Mouse (Mus musculus): Measurements from ENCODE around the gene Wbp1. TPM values are rescaled to one million over a fixed set of nuclear protein-coding genes. Genes with fewer than 3 reads are reported as not detected.
A peak's percentile ranks its signal among the peaks of the same experiment; 100 is the strongest.

Wbp1 gene
- polyA plus RNA-seq, 1 experiment from 2014 or later, result 161 TPM

DNA sequence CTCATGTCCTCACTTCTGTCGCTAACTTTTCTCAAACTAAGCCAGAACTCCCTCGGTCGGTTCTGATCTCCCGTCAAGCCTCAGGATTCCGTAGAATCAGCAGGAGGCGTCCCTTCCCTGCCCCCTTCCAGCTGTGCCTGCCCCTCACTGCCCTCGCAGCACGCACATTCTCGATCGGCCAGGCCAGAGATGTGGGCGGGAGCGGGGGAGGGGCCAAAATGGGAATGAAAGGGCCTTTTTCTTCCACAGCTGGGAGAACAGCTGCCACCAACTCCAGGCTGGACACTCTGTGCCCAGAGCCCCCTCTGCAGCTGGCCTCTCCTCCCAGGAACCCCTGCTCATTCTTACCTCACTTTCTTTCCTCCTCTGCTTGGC is 16.2 kb upstream of the Wbp1 start:
- H3K9me3 ChIP-seq, result no peaks in the 10 kb centered on the region
- H3K4me2 ChIP-seq, result peak overlapping the region; percentile 52
- WGBS, result 1% methylated on average over 12 of the region's 12 CpGs
- H3K9ac ChIP-seq, result peak overlapping the region; percentile 31
- peaks cover 19% of the 10 kb centered on the region for H3K27me3 ChIP-seq
- H3K27ac ChIP-seq (replicated peaks), result peak overlapping the region; percentile 89
- peak overlapping the region; percentile 34 for H3K4me3 ChIP-seq
- peaks cover 42% of the 10 kb centered on the region for H3K4me1 ChIP-seq (replicated peaks)
- peak; percentile 6; the same call in 1 of the 2 replicates for ATAC-seq (ENCODE audit: low FRiP score, low read depth)
- H3K36me3 ChIP-seq, result no peaks in the 10 kb centered on the region

DNA sequence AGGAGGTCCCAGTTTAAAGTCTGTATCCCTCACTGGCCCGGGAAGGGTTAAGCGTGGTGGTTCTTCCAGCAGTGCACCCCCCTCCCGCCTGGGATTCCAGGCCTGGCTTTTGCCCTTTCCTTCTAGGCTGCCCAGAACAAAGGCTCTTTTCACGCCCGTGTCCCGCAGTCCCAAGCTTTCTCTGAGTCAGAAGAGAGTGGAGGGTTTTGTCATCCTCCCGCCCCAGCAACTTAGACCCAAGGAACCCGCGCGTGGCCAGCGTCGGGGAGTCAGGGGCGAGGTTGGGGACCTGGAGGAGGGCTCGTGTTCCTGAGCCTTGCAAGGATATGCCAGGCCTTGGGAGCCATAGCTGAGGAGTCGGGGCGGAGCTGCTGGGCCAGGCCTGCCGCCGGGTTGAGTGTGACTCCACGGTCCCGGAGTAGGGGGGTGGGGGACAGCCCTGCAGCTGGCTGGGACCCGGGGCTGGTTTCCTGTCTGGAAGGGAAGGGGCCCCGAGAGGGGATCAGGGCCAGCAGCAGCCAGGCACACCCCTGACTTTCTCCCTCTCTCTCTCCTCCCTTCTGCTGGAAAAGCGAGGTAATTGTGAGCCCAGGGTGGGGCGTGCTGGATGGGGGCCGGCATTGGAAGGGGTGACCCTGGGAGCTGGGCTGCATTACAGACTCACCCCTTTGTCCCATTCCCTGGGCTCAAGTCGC is 15.7 kb upstream of the Wbp1 start:
- no peaks in the 10 kb centered on the region for H3K9me3 ChIP-seq
- peak overlapping the region; percentile 52 for H3K4me2 ChIP-seq
- WGBS, result 2% methylated on average over 20 of the region's 26 CpGs
- ATAC-seq (ENCODE audit: low FRiP score, low read depth), result peak; percentile 72; the same call in 1 of the 2 replicates
- no peaks in the 10 kb centered on the region for H3K36me3 ChIP-seq
- H3K4me1 ChIP-seq (replicated peaks), result peaks cover 37% of the 10 kb centered on the region
- peak overlapping the region; percentile 89 for H3K27ac ChIP-seq (replicated peaks)
- peak overlapping the region; percentile 34 for H3K4me3 ChIP-seq
- H3K27me3 ChIP-seq, result peaks cover 19% of the 10 kb centered on the region
- peak overlapping the region; percentile 31 for H3K9ac ChIP-seq

DNA sequence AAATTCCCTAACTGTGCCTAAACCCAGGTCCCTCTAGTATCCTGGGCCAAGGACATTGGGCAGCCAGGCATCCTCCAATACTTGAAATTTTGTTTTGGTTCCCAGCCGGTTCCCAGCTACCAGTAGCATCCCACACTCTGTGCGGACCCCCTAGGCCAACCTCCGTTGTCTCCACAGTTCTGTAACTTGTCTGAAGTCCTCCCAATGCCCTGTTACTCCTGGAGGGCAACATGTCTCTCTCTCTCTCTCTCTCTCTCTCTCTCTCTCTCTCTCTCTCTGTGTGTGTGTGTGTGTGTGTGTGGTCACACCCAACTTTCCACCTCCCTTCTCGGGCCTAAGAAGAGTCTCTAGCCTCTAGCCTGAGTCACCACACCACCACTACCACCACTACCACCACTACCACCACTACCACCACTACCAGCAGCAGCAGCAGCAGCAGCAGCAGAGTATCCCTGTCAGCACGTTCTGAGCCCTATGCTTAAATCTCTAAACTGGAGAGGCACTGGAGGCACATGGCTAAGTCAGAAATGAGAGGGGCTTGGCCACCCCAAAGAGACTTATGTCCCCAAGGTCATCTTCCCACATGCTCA is 15.0 kb upstream of the Wbp1 start:
- H3K4me2 ChIP-seq, result peak overlapping the region; percentile 52
- H3K36me3 ChIP-seq, result no peaks in the 10 kb centered on the region
- no peak for ATAC-seq (ENCODE audit: low FRiP score, low read depth)
- peaks cover 32% of the 10 kb centered on the region for H3K4me1 ChIP-seq (replicated peaks)
- H3K27ac ChIP-seq (replicated peaks), result peak overlapping the region; percentile 89
- 14% methylated on average over 5 of the region's 5 CpGs for WGBS
- H3K9ac ChIP-seq, result peak overlapping the region; percentile 31
- H3K27me3 ChIP-seq, result peaks cover 19% of the 10 kb centered on the region
- H3K9me3 ChIP-seq, result no peaks in the 10 kb centered on the region
- peak overlapping the region; percentile 34 for H3K4me3 ChIP-seq

DNA sequence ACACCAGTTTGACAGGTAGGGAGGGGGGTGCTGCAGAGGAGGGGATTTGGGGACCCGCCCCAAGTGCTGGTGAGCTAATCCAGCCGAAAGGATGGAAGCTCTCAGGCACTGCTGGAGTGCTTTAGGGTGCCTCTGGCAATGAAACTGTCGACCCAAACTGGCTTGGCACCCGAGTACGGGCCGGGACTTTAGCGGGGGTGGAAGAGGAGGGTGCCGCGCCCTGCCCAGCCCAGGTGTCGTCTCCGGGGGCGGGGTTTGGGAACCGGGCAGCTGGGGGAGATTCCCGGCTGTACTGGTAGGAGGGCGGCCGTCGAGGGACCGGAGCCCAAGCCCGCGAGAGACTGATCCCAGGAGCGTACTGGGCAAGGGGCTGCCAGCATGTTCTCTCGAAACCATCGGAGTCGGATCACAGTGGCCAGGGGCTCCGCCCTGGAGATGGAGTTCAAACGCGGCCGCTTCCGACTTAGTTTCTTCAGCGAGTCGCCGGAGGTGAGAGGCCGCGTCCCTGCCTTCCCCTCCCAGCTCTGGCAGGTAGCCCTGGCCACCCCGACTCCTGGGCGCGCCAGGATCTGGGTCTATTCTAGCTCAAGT is 14.3 kb upstream of the Wbp1 start:
- peaks cover 32% of the 10 kb centered on the region for H3K4me1 ChIP-seq (replicated peaks)
- peaks cover 19% of the 10 kb centered on the region for H3K27me3 ChIP-seq
- WGBS, result 6% methylated on average over 37 of the region's 37 CpGs
- no peak for ATAC-seq (ENCODE audit: low FRiP score, low read depth)
- H3K9me3 ChIP-seq, result no peaks in the 10 kb centered on the region
- no peak overlapping the region for H3K27ac ChIP-seq (replicated peaks)
- H3K4me2 ChIP-seq, result peak overlapping the region; percentile 52
- H3K36me3 ChIP-seq, result no peaks in the 10 kb centered on the region
- peak overlapping the region; percentile 19 for H3K4me3 ChIP-seq
- H3K9ac ChIP-seq, result no peak overlapping the region; the same call in 1 of the 2 replicates

DNA sequence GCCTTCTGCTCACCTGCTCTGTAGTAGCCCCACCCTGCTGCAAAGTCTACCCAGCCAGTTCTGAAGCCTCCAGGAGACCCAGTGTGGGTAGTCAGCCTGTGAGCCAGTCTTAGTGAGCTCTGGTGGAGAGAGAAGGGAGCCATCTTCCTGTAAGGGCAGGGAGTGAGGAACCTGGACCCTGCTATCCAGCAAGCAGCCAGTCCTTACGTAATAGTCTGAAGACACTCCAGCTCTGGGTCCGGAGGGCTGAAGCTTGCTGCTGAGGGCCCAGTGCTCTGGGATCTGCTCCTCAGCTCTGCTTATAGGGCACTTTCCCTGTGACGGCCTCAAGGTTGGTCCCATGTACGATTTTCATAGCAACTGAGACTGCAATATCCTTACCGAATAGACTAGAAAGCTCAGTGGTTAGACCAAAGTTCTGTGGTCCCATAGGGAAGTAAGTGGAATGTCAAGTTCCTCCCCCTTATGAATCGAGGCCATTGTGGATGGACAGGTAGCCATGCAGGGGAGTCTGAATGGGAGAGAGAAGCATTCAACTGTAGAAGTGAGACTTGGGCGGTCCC is 13.7 kb upstream of the Wbp1 start, which contains the start of gene Rtkn:
Gene Rtkn, plus strand, starts transcription at position 513 of the 563 bp plus-strand sequence.
- Histone ChIP-seq H3K4me3 (peak within 1 kb of the TSS; percentile 19), H3K4me1 (replicated peaks) (peaks cover 32% of the 10 kb centered on the region), H3K4me2 (peak within 1 kb of the TSS; percentile 52), H3K9ac (peak within 1 kb of the TSS; percentile 31; the same call in 1 of the 2 replicates), H3K36me3 (no peaks in the 10 kb centered on the region), H3K27me3 (peaks cover 19% of the 10 kb centered on the region), H3K9me3 (no peaks in the 10 kb centered on the region), H3K27ac (replicated peaks) (peak within 1 kb of the TSS; percentile 89; the same call in 1 of the 2 replicates)
- no peak for ATAC-seq (ENCODE audit: low FRiP score, low read depth)
- WGBS, result 64% methylated on average over 7 of the region's 7 CpGs

DNA sequence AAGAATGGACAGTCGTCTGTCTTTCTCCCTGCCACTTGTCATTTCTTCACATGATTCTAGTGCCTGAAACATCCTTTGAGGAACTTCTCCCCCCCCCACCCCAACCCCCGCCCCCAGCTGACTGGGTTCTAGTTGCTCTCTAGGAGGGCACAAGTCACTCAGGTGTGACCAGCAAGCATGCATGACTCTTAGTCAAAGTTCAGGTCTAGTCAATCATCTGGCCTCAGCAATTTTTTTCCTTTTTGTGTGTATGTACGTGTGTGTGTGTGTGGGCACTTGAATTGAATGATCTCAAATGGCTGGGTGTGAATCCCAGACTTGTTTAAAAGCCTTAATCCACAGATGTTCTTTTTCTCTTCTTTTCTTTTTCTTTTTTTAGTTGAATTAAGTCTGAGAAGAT is 12.9 kb upstream of the Wbp1 start:
- no peak overlapping the region for H3K9ac ChIP-seq
- no peak overlapping the region for H3K4me2 ChIP-seq
- no peak overlapping the region for H3K27ac ChIP-seq (replicated peaks)
- no peak overlapping the region for H3K4me3 ChIP-seq
- peaks cover 32% of the 10 kb centered on the region for H3K4me1 ChIP-seq (replicated peaks)
- WGBS, result 72% methylated on average over 3 of the region's 3 CpGs
- no peaks in the 10 kb centered on the region for H3K9me3 ChIP-seq
- H3K27me3 ChIP-seq, result peaks cover 19% of the 10 kb centered on the region
- H3K36me3 ChIP-seq, result no peaks in the 10 kb centered on the region
- ATAC-seq (ENCODE audit: low FRiP score, low read depth), result no peak

DNA sequence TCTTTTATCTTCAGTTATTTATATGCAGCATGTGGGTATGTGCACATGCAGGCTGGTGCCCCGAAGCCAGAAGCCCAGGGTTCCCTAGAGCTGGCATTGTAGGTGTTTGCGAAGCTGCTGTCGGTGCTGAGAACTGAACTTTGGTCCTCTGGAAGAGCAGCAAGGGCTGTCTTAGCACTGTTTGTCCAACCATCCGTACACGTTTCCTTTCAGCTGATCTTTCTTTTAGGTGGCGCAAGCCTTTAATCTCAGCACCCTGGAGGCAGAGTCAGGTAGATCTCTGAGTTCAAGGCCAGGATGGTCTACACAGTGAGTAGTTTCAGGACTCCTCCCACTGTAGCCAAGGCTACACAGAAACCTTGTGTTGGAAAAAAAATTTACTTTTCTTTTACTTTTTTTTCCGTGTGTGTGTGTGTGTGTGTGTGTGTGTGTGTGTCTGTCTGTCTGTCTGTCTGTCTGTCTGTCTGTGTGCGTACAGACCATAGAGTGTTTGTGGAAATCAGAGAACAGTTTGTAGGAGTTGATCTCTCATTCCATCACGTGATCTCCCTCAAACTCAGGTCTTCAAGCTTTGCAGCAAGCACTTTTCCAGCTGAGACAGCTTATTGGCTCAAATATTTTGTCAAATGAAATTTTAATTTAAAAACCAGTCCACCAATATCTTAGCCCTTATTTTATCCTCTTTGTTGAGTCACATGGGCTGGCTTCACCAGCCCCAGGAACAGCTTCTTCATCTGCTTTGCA is 11.0 kb upstream of the Wbp1 start:
- Histone ChIP-seq H3K36me3 (no peaks in the 10 kb centered on the region), H3K4me2 (no peak overlapping the region), H3K4me3 (no peak overlapping the region), H3K4me1 (replicated peaks) (peaks cover 16% of the 10 kb centered on the region), H3K27ac (replicated peaks) (no peak overlapping the region), H3K9me3 (no peaks in the 10 kb centered on the region), H3K9ac (no peak overlapping the region), H3K27me3 (peaks cover 19% of the 10 kb centered on the region)
- WGBS, result 84% methylated on average over 9 of the region's 9 CpGs
- ATAC-seq (ENCODE audit: low FRiP score, low read depth), result no peak

DNA sequence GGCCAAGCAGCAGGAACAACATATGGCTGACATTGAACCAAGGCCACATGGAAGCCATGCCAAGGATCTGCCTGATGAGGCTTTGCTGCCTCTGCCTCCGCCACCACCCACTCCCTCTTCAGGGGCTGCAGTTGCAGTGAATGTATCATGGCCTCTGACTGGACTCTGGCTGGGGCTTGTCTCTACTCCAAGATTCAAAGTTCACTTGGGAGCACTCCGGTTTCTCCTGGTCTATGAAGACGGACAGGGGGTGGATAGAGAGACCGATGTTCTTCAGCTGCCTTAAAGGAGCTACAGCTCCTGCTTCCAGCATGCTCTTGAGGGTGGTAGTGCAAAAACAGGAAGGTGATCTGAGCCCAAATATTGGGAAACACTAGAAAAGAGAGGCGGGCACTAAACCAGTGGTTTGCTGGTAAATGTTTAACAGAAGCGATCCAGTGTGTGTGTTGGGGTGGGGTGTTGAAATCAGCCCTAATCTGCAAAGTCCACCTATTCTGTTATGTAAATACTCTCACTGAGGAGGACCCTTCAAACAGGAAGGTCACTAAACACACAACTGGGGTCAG is 10.2 kb upstream of the Wbp1 start:
- H3K27ac ChIP-seq (replicated peaks), result no peak overlapping the region
- H3K4me3 ChIP-seq, result no peak overlapping the region
- H3K4me1 ChIP-seq (replicated peaks), result peaks cover 8% of the 10 kb centered on the region; the same call in 1 of the 2 replicates
- no peak overlapping the region for H3K4me2 ChIP-seq
- H3K27me3 ChIP-seq, result peaks cover 14% of the 10 kb centered on the region
- no peaks in the 10 kb centered on the region for H3K36me3 ChIP-seq
- H3K9me3 ChIP-seq, result no peaks in the 10 kb centered on the region
- ATAC-seq (ENCODE audit: low FRiP score, low read depth), result no peak
- WGBS, result 79% methylated on average over 6 of the region's 6 CpGs
- H3K9ac ChIP-seq, result no peak overlapping the region

DNA sequence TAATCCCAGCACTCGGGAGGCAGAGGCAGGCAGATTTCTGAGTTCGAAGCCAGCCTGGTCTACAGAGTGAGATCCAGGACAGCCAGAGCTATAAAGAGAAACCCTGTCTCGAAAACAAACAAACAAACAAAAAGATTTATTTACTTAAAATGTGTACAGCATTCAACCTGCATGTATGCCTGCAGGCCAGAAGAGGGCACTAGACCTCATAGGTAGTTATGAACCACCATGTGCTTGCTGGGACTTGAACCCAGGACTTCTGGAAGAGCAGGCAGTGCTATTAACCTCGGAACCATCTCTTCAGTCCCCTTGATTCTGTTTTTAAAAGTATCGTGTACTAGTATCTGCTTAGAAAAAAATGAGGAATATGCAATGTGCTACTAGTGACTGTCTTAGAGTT is 6.1 kb upstream of the Wbp1 start:
- 98% methylated on average over 5 of the region's 5 CpGs for WGBS
- H3K9me3 ChIP-seq, result no peaks in the 10 kb centered on the region
- no peak for ATAC-seq (ENCODE audit: low FRiP score, low read depth)

DNA sequence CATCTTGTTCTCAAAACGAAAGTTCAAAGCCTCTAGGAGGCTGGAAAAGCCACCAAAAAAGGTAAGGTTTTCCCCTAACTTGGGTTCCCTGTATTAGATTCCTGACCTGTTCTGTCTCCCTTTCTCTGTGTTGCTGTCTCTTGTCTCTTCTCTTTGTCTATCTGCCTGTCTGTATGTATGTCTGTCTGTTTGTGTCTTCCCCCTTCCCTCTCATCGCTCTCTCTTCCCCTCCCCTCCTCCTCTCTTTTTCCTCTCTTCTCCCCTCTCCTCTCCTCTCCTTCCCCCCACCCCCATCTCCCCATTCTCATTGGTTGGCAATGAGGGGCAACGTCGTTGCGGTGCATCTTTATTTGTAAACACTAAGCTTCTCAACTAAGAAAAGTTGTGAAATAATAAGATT is 4.0 kb upstream of the Wbp1 start, which contains the start of gene Ino80b:
Gene Ino80b, minus strand, starts transcription at position 101 of the 400 bp plus-strand sequence.
- H3K27me3 ChIP-seq, result no peaks in the 10 kb centered on the region
- no peak for ATAC-seq (ENCODE audit: low FRiP score, low read depth)
- WGBS, result 19% methylated on average over 5 of the region's 5 CpGs
- H3K4me1 ChIP-seq (replicated peaks), result peaks cover 37% of the 10 kb centered on the region
- H3K27ac ChIP-seq (replicated peaks), result peak within 1 kb of the TSS; percentile 71
- H3K36me3 ChIP-seq, result no peaks in the 10 kb centered on the region
- H3K9me3 ChIP-seq, result no peaks in the 10 kb centered on the region
- H3K4me2 ChIP-seq, result peak within 1 kb of the TSS; percentile 96
- peak within 1 kb of the TSS; percentile 65 for H3K9ac ChIP-seq
- peak within 1 kb of the TSS; percentile 81 for H3K4me3 ChIP-seq

More for the DNA sequence above, 6.1 kb upstream of the Wbp1 start:
- Histone ChIP-seq H3K4me1 (replicated peaks) (peaks cover 24% of the 10 kb centered on the region), H3K4me3 (no peak overlapping the region), H3K27ac (replicated peaks) (no peak overlapping the region), H3K27me3 (no peaks in the 10 kb centered on the region), H3K4me2 (no peak overlapping the region), H3K36me3 (no peaks in the 10 kb centered on the region), H3K9ac (no peak overlapping the region)

DNA sequence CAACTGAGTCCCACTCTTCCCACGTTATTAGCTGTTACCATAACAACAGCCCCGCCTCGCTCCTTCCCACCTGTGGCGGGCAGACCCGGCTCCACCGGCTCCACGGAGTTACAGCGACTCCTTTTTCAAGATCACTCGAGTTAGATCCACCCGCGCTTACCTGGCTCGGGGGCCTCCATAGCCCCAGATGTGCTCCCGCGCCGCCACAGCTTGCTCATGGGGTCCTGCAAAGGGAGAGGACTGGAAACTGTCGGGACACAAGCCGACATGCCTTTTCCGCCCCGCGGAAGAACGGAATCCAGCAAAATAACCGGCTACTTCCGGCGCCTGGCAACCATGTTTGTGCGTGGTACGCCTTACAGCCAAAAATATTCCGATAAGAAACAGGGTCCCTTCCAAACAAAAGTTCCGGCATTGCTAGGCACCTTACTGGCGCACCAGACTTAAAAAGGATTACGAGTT is 3.5 kb upstream of the Wbp1 start:
- ATAC-seq (ENCODE audit: low FRiP score, low read depth), result peak; percentile 4; the same call in 1 of the 2 replicates
- Histone ChIP-seq H3K4me2 (peak overlapping the region; percentile 96), H3K36me3 (no peaks in the 10 kb centered on the region), H3K4me3 (peak overlapping the region; percentile 81), H3K9ac (peak overlapping the region; percentile 65), H3K4me1 (replicated peaks) (peaks cover 41% of the 10 kb centered on the region), H3K27ac (replicated peaks) (peak overlapping the region; percentile 71), H3K27me3 (no peaks in the 10 kb centered on the region), H3K9me3 (no peaks in the 10 kb centered on the region)
- under 1% methylated on average over 30 of the region's 30 CpGs for WGBS

Measured in hindbrain, embryonic 15.5 days (tissue).